Mouse (Mus musculus) layer of hippocampus, postnatal 14 days (tissue): ENCODE data around the gene Ccnf. TPM values are rescaled to one million over a fixed set of nuclear protein-coding genes. Genes with fewer than 3 reads are reported as not detected.

Experiments used
- DNase-seq, 2 experiments: peaks; one replicate each; pipeline ENCODE4 v3.0.0; 2021 to 2022; ENCODE audit warnings: low spot score in 2 of 2, mixed read lengths in 1 of 2
- microRNA-seq, 2 experiments: library from miRNA; unstranded; fragments of <30 nt; microRNA quantifications; one replicate each; pipeline ENCODE4 v1.2.0; 2021
- total RNA-seq, 2 experiments: library from RNA; stranded (reverse); gene quantifications; 2 replicates each; pipeline ENCODE4 v1.2.3; 2021

Gene Ccnf
- total RNA-seq, 2 experiments from 2014 or later, result 5.9 to 8.2 TPM

DNA sequence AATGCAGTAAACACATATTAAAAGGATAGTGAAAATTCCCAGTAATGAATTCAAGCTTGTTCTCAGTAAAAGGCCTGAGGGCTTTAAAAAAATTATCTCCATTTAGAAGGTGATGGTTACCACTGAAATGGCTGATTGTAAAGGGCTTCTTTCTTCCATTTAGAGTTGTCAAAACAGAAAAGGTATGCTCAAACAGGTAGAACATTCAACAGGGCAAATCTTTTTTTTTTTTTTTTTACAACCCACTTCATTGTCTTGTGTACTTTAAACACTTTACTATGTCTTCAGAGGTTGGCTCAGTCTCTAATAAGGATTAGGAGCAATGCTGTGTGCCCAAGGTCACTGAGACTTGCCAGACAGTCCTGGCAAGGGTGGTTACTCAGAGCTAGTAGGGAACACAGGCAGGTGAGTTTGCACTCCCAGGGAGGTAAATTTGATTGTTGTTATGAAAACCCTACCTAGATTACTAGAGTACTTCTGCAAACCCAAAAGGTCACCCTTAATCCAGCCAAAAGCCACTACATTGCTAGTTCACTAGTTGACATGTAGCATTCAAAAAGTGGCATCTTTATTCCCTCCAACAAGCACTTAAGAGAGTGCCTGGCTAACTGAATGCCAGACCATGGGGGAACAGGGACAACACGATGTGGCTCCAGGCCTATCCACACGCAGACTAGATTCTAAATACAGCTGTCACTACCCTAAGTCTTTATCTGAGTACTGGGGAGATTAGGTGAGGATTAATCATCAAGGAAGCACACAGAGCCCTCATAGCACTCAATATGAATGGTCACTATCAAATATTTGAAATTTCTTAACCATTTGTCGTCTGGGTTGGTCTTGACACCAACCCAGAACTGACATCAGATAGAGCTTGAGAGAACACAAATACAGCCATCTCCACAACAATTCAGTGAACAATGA is 47.4 kb downstream of the Ccnf start:
- DNase-seq, result no peak

DNA sequence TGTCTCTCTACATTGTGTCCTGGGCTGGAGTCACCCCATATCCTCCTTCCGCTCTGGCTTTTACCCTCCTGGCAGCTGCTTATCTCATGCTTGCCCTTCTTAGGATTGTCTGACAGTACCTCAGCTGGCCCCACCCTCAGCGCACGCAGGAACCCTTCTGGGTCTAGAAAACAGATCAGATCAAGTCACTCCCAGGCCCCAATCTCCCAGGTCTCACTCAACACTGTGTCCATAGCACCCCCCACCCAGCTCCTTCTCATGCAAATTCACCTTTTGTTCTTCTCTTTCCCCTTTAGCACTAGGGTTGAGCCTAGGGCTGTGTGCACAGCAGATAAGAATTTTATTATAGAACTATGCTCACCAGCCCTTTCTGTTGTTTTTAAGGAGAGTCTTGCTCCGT is 48.2 kb downstream of the Ccnf start:
- no peak for DNase-seq

DNA sequence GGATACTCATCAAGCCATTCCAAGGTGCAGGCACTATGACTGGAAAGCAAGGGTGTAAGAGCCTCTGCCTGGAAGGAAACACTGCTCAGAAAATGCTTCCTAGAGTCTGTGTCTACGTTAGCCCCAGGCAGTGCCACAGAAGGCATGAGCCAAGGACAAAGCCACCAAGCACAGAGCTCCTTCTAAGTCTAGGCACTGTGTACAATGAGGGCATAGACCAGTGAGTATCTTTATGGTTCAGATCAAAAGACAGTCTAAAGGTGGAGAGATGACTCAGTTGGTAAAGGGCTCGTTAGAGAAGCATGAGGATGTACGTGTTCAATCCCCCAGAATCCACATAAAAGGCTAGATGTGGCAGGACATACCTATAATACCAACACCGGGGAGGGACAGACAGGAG is 50.2 kb downstream of the Ccnf start:
- DNase-seq, result no peak

GRCm38 (mm10) chr17:24199741-24200140 is 51.5 kb downstream of the Ccnf start:
- no peak for DNase-seq

DNA sequence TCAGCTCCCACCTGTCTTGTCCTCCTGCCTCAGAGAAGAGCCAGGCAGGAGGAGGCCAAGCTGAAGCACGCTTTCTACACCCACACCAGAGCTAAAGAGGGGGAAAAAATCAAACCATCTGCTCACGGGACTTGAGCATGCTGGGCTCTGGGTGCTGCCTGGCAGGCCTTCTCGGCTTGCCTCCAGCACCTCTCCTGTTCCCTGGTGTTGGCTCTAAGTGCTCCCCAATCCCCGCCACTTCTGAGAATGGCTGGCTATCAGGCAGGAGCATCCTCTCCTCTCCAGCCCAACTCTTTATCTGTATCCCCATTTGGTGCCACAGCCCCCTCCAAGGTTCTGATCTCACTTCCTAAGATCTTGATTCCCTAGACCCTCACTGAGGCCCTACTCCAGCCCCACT is 52.0 kb downstream of the Ccnf start:
- peak; percentile 58 to 78 for DNase-seq

DNA sequence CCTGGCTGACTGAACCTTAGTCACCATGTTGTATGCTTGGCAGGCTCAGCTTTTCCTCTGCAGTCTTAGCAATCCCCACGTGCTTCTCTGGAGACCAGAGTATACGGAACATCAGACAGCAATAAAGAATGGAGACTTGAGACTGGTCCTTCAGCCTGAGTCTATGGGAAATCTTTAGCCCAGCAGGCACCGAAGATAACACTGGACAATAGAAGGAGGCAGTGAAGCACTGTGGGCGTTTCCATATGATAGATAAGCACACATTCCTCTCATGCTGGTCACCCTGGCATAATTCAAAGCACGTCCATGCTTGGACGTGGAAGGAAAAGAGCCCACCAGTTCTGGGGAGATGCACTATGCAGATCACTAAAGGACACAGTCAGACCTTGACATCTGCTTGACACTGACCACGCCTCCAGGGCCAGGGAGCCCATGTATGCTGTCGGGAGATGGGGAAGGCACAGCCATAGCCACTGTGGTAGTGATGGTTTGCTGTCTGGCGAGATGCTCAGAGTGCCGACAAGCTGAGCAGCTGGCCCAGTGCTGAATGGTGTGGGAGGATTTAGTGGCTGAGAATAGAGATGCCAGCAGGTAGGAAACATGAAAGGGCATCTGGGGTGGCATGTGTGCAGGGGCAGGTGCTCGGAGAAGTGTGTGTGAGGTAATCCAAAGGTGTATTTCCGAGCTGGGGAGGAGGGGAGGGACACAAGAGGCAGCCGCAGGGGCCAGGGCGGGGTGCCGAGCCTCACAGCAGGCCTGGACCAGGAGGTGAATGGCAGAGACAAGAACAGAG is 54.1 kb downstream of the Ccnf start:
- no peak for DNase-seq

GRCm38 (mm10) chr17:24195349-24195748 is 55.9 kb downstream of the Ccnf start:
- DNase-seq, result no peak

GRCm38 (mm10) chr17:24193769-24194168 is 57.5 kb downstream of the Ccnf start:
- DNase-seq, result no peak

GRCm38 (mm10) chr17:24193268-24193667 is 58.0 kb downstream of the Ccnf start:
- no peak for DNase-seq

DNA sequence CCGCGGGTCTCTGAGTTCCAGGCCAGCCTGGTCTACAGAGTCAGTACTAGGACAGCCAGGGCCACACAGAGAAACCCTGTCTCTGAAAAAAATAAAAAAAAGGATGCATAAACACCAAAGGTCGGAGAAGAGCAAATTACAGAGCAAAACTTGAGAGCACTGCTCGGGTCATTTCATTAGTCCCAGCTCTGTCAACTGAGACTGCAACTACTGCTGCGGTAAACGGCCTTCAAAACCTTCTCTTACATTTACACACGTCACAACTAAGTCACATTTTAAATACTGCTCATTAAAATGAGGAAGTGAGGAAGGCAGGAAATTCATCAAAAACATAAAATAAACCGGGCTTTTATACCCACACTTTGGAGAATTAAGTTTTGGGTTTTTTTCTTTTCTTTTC is 58.4 kb downstream of the Ccnf start:
- DNase-seq, result no peak

DNA sequence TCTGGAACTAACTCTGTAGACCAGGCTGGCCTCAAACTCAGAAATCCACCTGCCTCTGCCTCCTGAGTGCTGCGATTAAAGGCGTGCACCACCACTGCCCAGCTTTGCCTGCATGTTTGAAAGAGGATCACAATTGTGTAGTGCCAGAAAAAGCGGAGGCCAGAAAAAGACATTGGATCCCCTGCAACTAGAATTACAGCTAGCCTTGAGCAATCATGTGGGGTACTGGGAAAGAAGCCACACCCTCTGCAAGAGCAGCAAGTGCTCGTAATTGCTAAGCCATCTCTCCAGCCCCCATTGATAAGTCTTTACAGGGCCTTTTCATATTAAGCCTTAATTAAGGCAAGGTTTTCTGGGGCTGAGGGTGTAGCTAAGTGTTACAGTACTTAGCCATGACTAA is 59.8 kb downstream of the Ccnf start:
- DNase-seq, result no peak

GRCm38 (mm10) chr17:24190934-24191333 is 60.4 kb downstream of the Ccnf start:
- no peak for DNase-seq

GRCm38 (mm10) chr17:24174259-24174658 is 77.0 kb downstream of the Ccnf start:
- DNase-seq, result no peak

DNA sequence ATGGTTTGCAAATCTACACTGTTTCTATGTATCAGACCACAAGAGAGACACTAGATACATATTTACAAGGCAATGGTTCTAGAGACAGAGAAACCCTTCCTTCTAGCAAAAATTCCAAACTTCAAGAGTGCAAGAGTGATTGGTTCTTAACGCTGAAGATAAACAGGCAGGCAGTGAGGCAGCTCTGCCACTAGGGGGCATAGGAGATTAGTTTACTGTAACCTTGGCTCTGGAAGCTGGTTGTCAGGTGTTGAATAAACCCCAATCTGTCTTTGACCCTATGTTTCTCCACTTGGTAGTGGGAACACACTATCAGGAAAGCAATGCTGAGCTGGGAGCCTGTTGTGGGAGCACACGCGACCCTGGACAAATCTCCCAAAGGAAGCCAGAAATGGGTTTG is 77.9 kb downstream of the Ccnf start:
- DNase-seq, result peak; percentile 67 to 82

Small RNAs within 50 kb of the gene (microRNA-seq; reads per million reads assigned to microRNA genes)
- gene Mir5134 (0.85 to 2.7 reads per million in 2 experiments), gene Mir6965 (0 reads per million in 2 experiments)

Other genes with a start within 250 kb of the Ccnf start
- gene Prss27, start 213.3 kb downstream of the Ccnf start, total RNA-seq, result not detected
- gene Kctd5, start 178.0 kb downstream of the Ccnf start, total RNA-seq, result 10 to 100 TPM; 53.0 to 53.8 TPM
- 100 to 1,000 TPM; 102 to 107 TPM for gene Pdpk1, start 100.6 kb downstream of the Ccnf start, total RNA-seq
- gene Amdhd2, start 87.7 kb downstream of the Ccnf start, total RNA-seq, result 10 to 100 TPM; 27.4 to 33.7 TPM
- 1,000 to 10,000 TPM; 1,388 to 1,424 TPM for gene Atp6v0c, start 81.8 kb downstream of the Ccnf start, total RNA-seq
- 10 to 100 TPM; 71.1 to 75.8 TPM for gene Tbc1d24, start 45.9 kb downstream of the Ccnf start, total RNA-seq
- gene Ntn3, start 42.0 kb downstream of the Ccnf start, total RNA-seq, result 10 to 100 TPM; 12.3 to 12.4 TPM
- 10 to 100 TPM; 10.0 to 10.2 TPM for gene Tedc2, start 30.6 kb downstream of the Ccnf start, total RNA-seq
- gene Abca17, start 99.6 kb upstream of the Ccnf start, total RNA-seq, result 1 to 10 TPM; 1.3 to 1.8 TPM
- 100 to 1,000 TPM; 102 to 104 TPM for gene Abca3, start 100.5 kb upstream of the Ccnf start, total RNA-seq
- 100 to 1,000 TPM; 133 to 141 TPM for gene Rnps1, start 163.1 kb upstream of the Ccnf start, total RNA-seq
- 10 to 100 TPM; 25.4 to 28.0 TPM for gene Eci1, start 175.2 kb upstream of the Ccnf start, total RNA-seq
- gene Dnase1l2, start 191.6 kb upstream of the Ccnf start, total RNA-seq, result 1 to 10 TPM; 5.2 to 8.1 TPM
- 10 to 100 TPM; 27.8 to 32.3 TPM for gene E4f1, start 218.8 kb upstream of the Ccnf start, total RNA-seq
- 10 to 100 TPM; 71.8 to 73.5 TPM for gene Pgp, start 218.9 kb upstream of the Ccnf start, total RNA-seq
- 1 to 10 TPM; 1.0 to 2.1 TPM for gene Bricd5, start 222.4 kb upstream of the Ccnf start, total RNA-seq
- gene Mlst8, start 227.6 kb upstream of the Ccnf start, total RNA-seq, result 10 to 100 TPM; 30.7 to 32.1 TPM
- 100 to 1,000 TPM; 155 to 161 TPM for gene Caskin1, start 237.1 kb upstream of the Ccnf start, total RNA-seq